Mouse (Mus musculus): ENCODE results near the gene Sass6.
"Not testable (repeated sequence)": the region's sequence is repeated elsewhere in the genome, so short reads cannot be mapped to it uniquely, and the experiment has no call there.

Gene Sass6

GRCm38 (mm10) chr3:116594728-116595602, at the start of gene Sass6:
Sass6 (plus strand) TSS chr3:116594982.
- in situ Hi-C loops (cut with MboI; ENCODE audit: low pct_unique_long_range_greater_than_20kb in 1 of 2, low sequenced_read_pairs in 2 of 2, unreplicated experiment in 1 of 2): loop anchor here (25.0 kb wide), 1 partner anchor 258 kb away; no protein-coding TSS in a partner anchor

GRCm38 (mm10) chr3:116547430-116547829, 47.4 kb upstream of the Sass6 start:
- in situ Hi-C loops (cut with MboI; ENCODE audit: low pct_unique_long_range_greater_than_20kb in 1 of 2, low sequenced_read_pairs in 2 of 2, unreplicated experiment in 1 of 2): no loop called here

- in situ Hi-C loops (cut with MboI; ENCODE audit: low pct_unique_long_range_greater_than_20kb in 1 of 2, low sequenced_read_pairs in 2 of 2, unreplicated experiment in 1 of 2): no loop called here
Measured at GRCm38 (mm10) chr3:116551362-116551761, 43.4 kb upstream of the Sass6 start.

- in situ Hi-C loops (cut with MboI; ENCODE audit: low pct_unique_long_range_greater_than_20kb in 1 of 2, low sequenced_read_pairs in 2 of 2, unreplicated experiment in 1 of 2): not testable (repeated sequence)
Measured at GRCm38 (mm10) chr3:116561315-116561714, 33.5 kb upstream of the Sass6 start.

GRCm38 (mm10) chr3:116562408-116563094, 32.2 kb upstream of the Sass6 start, which contains the start of gene Lrrc39:
Lrrc39 (plus strand) TSS chr3:116562973.
- in situ Hi-C loops (cut with MboI; ENCODE audit: low pct_unique_long_range_greater_than_20kb in 1 of 2, low sequenced_read_pairs in 2 of 2, unreplicated experiment in 1 of 2): no loop called here

GRCm38 (mm10) chr3:116563095-116563492, 31.7 kb upstream of the Sass6 start:
- in situ Hi-C loops (cut with MboI; ENCODE audit: low pct_unique_long_range_greater_than_20kb in 1 of 2, low sequenced_read_pairs in 2 of 2, unreplicated experiment in 1 of 2): no loop called here

GRCm38 (mm10) chr3:116570628-116571027, 24.2 kb upstream of the Sass6 start:
- in situ Hi-C loops (cut with MboI; ENCODE audit: low pct_unique_long_range_greater_than_20kb in 1 of 2, low sequenced_read_pairs in 2 of 2, unreplicated experiment in 1 of 2): no loop called here

- in situ Hi-C loops (cut with MboI; ENCODE audit: low pct_unique_long_range_greater_than_20kb in 1 of 2, low sequenced_read_pairs in 2 of 2, unreplicated experiment in 1 of 2): loop anchor here (25.0 kb wide), 1 partner anchor 240 kb away; no protein-coding TSS in a partner anchor
Measured at GRCm38 (mm10) chr3:116577286-116577685, 17.5 kb upstream of the Sass6 start.

GRCm38 (mm10) chr3:116582201-116582600, 12.6 kb upstream of the Sass6 start:
- in situ Hi-C loops (cut with MboI; ENCODE audit: low pct_unique_long_range_greater_than_20kb in 1 of 2, low sequenced_read_pairs in 2 of 2, unreplicated experiment in 1 of 2): loop anchor here (25.0 kb wide), 1 partner anchor 245 kb away; no protein-coding TSS in a partner anchor

- in situ Hi-C loops (cut with MboI; ENCODE audit: low pct_unique_long_range_greater_than_20kb in 1 of 2, low sequenced_read_pairs in 2 of 2, unreplicated experiment in 1 of 2): loop anchor here (25.0 kb wide), 1 partner anchor 257 kb away; no protein-coding TSS in a partner anchor
Measured at GRCm38 (mm10) chr3:116594076-116594727, 580 bp upstream of the Sass6 start.

GRCm38 (mm10) chr3:116595603-116595991, 815 bp downstream of the Sass6 start:
- in situ Hi-C loops (cut with MboI; ENCODE audit: low pct_unique_long_range_greater_than_20kb in 1 of 2, low sequenced_read_pairs in 2 of 2, unreplicated experiment in 1 of 2): loop anchor here (25.0 kb wide), 1 partner anchor 258 kb away; no protein-coding TSS in a partner anchor

GRCm38 (mm10) chr3:116599705-116600104, 4.9 kb downstream of the Sass6 start:
- in situ Hi-C loops (cut with MboI; ENCODE audit: low pct_unique_long_range_greater_than_20kb in 1 of 2, low sequenced_read_pairs in 2 of 2, unreplicated experiment in 1 of 2): loop anchor here (25.0 kb wide), 1 partner anchor 262 kb away; no protein-coding TSS in a partner anchor

GRCm38 (mm10) chr3:116601005-116601404, 6.2 kb downstream of the Sass6 start:
- in situ Hi-C loops (cut with MboI; ENCODE audit: low pct_unique_long_range_greater_than_20kb in 1 of 2, low sequenced_read_pairs in 2 of 2, unreplicated experiment in 1 of 2): no loop called here

- in situ Hi-C loops (cut with MboI; ENCODE audit: low pct_unique_long_range_greater_than_20kb in 1 of 2, low sequenced_read_pairs in 2 of 2, unreplicated experiment in 1 of 2): no loop called here
Measured at GRCm38 (mm10) chr3:116601781-116602180, 7.0 kb downstream of the Sass6 start.

GRCm38 (mm10) chr3:116604570-116604969, 9.8 kb downstream of the Sass6 start:
- in situ Hi-C loops (cut with MboI; ENCODE audit: low pct_unique_long_range_greater_than_20kb in 1 of 2, low sequenced_read_pairs in 2 of 2, unreplicated experiment in 1 of 2): no loop called here

- in situ Hi-C loops (cut with MboI; ENCODE audit: low pct_unique_long_range_greater_than_20kb in 1 of 2, low sequenced_read_pairs in 2 of 2, unreplicated experiment in 1 of 2): no loop called here
Measured at GRCm38 (mm10) chr3:116614295-116614892, 19.6 kb downstream of the Sass6 start, which contains the start of gene Trmt13. Trmt13 (minus strand) TSS chr3:116614587.

- in situ Hi-C loops (cut with MboI; ENCODE audit: low pct_unique_long_range_greater_than_20kb in 1 of 2, low sequenced_read_pairs in 2 of 2, unreplicated experiment in 1 of 2): no loop called here
Measured at GRCm38 (mm10) chr3:116615318-116616068, 20.7 kb downstream of the Sass6 start.

- in situ Hi-C loops (cut with MboI; ENCODE audit: low pct_unique_long_range_greater_than_20kb in 1 of 2, low sequenced_read_pairs in 2 of 2, unreplicated experiment in 1 of 2): no loop called here
Measured at GRCm38 (mm10) chr3:116618855-116619254, 24.1 kb downstream of the Sass6 start.

Measured in mouse embryonic stem cell (cell line).